Mouse (Mus musculus): ENCODE measurements at regions not wholly inside any gene's neighbourhood (a gene's known extent, or its start where the extent isn't known, plus 50 kb on each side); places are given as distances from the start of the nearest gene placed in this dataset.

GRCm38 (mm10) chr16:24124083-24124482 lies 135.4 kb upstream of the Bcl6 start:
- DNase-seq = no peak
- intact Hi-C loops (cut with DNase I) = no loop called here

- intact Hi-C loops (cut with DNase I) = no loop called here
- no peak for DNase-seq
Observed at GRCm38 (mm10) chr16:24121633-24122032, 133.0 kb upstream of the Bcl6 start.

- intact Hi-C loops (cut with DNase I) = no loop called here
- no peak for DNase-seq
Observed at GRCm38 (mm10) chr16:24120836-24121235, 132.2 kb upstream of the Bcl6 start.

- no peak for DNase-seq
Observed at GRCm38 (mm10) chr16:24118487-24118886, 129.8 kb upstream of the Bcl6 start.

DNA sequence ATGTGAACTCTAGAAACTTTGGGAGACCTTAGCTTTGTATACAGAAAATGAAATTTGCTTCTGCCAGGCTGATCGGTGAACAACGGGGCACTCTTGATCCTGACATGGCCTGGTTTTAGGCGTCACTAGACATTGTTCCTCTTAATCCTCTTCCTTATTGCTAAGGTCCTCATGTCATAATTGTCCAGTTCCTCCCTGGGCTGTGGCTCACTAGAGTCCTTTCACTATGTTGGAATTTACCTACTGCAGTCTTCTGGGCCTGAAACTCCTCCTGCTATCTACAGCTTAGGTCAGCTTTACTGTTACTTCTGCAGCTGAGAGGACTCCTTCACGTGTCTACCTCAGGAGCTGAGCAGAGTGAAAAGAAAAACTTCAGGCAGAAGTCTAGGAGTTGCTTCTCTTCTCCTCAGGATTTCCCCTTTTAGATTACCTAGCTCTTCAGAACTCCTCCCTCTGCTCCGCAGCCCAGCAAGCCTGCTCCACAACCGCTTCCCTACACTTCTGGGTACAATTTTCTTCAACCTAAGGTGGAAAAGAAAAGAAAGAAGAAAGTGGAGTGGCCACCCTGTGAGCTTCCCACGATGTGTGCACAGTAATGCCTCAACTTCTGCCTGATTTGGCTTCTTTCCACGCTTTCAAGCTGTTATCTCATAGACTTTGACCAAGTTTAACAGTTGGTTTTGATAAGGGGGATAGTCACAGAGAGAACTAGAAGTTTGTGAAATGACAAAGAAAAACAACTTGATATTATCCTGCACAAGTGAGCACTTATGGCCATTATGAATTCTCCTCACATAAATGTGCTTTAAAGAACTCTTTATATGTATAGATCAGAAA lies 114.4 kb upstream of the Bcl6 start:
- DNase-seq = no peak
- intact Hi-C loops (cut with DNase I) = no loop called here

More at GRCm38 (mm10) chr16:24118487-24118886, 129.8 kb upstream of the Bcl6 start:
- intact Hi-C loops (cut with DNase I) = no loop called here

- peak; percentile 26 to 62 for DNase-seq
- intact Hi-C loops (cut with DNase I) = no loop called here
Observed at GRCm38 (mm10) chr16:24097596-24097995, 108.9 kb upstream of the Bcl6 start.

GRCm38 (mm10) chr16:24096076-24096475 lies 107.4 kb upstream of the Bcl6 start:
- DNase-seq = no peak
- intact Hi-C loops (cut with DNase I) = no loop called here

GRCm38 (mm10) chr16:24095630-24096029 lies 107.0 kb upstream of the Bcl6 start:
- DNase-seq = no peak
- intact Hi-C loops (cut with DNase I) = no loop called here

- DNase-seq = no peak
Observed at GRCm38 (mm10) chr16:24094566-24094965, 105.9 kb upstream of the Bcl6 start.

DNA sequence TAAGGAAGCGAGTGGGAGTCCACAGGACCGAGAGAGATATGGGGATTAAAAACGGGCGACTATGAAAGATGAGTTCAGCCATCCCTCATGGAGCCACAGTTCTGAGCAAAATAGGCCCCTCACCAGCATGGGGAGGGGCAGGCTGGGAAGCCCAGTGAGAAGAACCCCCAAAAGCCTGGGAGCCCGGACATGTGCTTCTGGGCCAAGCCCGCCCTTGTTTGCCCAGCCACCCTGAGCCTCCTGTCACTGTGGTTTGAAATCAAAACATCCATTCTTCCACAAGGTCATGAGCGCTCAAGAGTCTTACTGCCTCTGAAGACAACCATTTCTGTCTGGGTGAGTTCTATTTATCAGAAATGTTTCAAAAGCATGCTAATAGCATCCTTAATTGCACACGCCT lies 105.0 kb upstream of the Bcl6 start:
- intact Hi-C loops (cut with DNase I) = no loop called here
- DNase-seq = no peak

More at GRCm38 (mm10) chr16:24094566-24094965, 105.9 kb upstream of the Bcl6 start:
- intact Hi-C loops (cut with DNase I) = no loop called here

DNA sequence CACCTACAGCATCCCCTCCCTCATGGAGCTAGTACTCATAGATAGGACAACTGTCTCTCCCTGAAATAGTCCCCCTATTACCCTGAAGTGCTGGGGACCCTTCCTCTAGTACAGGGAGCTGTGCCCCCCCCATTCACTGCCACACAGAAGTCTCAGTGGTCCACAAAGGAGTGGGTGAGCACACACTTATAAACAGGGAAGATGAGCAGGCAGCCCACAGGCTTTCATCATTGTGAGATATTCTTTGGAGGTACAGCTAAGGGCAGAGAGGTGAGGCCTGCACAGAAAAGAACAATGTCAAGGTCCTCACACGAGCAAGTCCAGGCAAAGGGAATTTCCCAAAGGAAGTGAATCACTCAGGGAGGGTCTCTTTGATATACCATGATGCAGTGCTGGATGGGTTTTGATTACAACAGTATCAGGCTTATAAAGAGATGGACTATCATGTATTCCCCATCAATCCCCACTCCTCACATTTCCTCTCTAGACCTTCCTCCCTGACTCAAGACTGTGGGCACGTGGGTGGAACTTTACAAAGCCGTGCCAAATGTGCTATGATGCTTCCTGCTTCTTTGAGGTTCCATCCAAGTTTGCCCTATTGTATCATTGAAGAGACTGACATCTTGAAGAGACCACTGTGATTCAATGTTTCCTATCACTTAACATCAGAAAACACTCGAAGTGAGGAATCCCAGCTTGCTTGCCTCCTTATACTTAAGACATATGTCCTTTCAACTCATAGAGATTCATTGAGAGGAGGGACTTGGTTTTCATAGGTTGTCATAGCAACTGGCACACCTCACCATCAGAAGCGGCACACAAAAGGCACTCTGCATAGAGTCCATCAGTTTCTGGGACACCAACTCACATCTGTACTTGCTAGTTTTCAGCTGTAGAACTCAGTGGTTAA lies 104.2 kb upstream of the Bcl6 start:
- intact Hi-C loops (cut with DNase I) = no loop called here

GRCm38 (mm10) chr16:24092136-24092535 lies 103.5 kb upstream of the Bcl6 start:
- intact Hi-C loops (cut with DNase I) = no loop called here
- no peak for DNase-seq

More for the DNA sequence above, 104.2 kb upstream of the Bcl6 start:
- DNase-seq = no peak

DNA sequence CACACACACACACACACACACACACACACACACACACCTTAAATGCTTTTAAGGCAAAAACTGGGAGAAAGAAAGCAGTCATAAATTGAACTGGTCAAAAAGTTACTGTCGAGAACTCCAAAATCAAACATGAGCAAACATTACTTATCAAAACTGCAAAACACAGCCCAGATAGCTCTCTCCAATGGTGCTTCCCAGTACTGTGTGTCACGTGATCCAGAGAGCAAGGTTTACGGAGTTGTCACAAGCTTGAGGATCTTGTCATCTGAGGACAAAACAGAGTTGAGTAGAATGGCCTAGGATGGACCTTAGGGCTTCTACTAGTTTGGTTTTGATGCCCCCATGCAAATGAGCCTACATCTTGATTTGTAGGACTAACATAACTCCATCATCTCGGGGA lies 102.3 kb upstream of the Bcl6 start:
- intact Hi-C loops (cut with DNase I) = no loop called here
- no peak for DNase-seq

DNA sequence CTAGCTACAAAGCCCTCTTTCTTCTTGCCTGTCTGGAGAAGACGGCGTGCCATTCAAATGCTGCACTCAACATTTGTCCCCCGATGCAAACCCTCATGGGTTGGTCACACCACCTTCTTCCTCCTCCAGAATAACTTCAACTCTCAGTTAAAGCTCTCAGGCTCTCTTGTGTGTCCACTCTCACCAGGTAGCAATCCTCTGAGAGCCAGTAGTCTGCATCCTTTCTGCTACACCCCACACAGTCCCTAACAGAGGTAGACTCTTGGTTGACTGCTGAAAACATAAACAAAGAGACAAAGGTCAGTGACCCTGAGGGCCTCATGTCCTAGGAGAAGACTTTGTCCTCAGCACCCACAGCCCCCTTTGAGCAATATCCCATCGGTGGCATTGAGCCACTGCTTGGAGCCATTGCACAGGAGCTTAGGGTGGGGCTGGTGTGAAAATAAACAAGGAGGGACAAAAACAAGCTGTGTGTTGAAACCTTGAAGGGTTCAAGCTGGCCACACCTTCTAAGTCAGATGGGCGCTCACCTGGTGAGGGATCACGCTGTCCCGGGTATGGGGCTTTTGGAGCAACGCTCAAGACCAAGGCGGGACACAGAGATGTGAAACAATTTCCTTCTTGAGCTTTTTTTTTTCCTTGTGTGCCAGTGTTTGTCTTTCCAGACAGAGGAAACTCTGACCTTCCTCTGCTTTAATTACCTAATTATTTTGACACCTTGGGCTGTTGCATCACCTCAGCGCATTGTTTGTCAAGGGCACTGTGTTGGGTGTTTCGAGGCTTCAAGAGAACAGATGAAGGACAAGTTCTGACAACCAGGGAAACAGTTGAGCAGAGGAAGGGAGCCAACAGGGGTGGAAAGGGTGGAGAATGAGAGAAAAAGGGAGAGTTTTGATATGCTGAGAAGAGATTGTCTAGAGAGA lies 101.4 kb upstream of the Bcl6 start:
- intact Hi-C loops (cut with DNase I) = no loop called here
- no peak for DNase-seq

GRCm38 (mm10) chr16:24083966-24084365 lies 95.3 kb upstream of the Bcl6 start:
- intact Hi-C loops (cut with DNase I) = loop anchor here (5.0 kb wide), 1 partner anchor 58 kb away; no protein-coding TSS in a partner anchor
- no peak for DNase-seq

GRCm38 (mm10) chr16:24080471-24080870 lies 91.8 kb upstream of the Bcl6 start:
- intact Hi-C loops (cut with DNase I) = loop anchor here (5.0 kb wide), 1 partner anchor 62 kb away; no protein-coding TSS in a partner anchor
- no peak for DNase-seq

DNA sequence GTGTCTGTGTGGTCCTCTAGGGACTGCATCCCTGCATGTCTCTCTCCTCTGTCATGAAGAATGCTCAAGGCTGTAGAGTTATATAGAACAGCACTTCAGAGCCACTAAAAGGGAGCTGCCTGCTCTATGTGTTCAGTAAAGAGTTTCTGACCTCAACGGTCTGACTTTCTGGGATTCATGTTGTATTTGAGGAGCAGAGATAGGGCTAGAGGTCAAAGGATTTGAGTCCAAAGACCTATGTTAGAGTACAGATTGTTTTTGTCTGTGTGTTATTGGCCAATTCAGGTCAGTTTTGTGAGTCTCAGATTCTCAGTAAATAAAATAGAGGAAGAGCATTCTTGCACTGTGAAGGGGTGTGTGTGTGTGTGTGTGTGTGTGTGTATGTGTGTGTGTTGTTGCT lies 90.0 kb upstream of the Bcl6 start:
- DNase-seq = no peak
- intact Hi-C loops (cut with DNase I) = loop anchor here (5.0 to 10.0 kb wide), 2 partner anchors 154 to 986 kb away; no protein-coding TSS in a partner anchor

GRCm38 (mm10) chr16:24077428-24077827 lies 88.8 kb upstream of the Bcl6 start:
- intact Hi-C loops (cut with DNase I) = loop anchor here (5.0 to 10.0 kb wide), 2 partner anchors 155 to 987 kb away; no protein-coding TSS in a partner anchor
- no peak for DNase-seq

- no peak for DNase-seq
- intact Hi-C loops (cut with DNase I) = loop anchor here (5.0 to 10.0 kb wide), 2 partner anchors 156 to 988 kb away; no protein-coding TSS in a partner anchor
Observed at GRCm38 (mm10) chr16:24076799-24077136, 88.1 kb upstream of the Bcl6 start.
